Mouse (Mus musculus) cortical plate, adult 2 months (tissue): ENCODE results near the gene Prelid3b.

Experiments
- CTCF ChIP-seq: fragments of 200-500 bp; IDR thresholded peaks from 2 replicates; pipeline ENCODE4 v1.5.1; 2011; ENCODE audit warnings: mild to moderate bottlenecking, control low read depth, low read length; ENCODE audit not compliant: insufficient read depth; ENCODE audit errors: extremely low read depth
- POLR2A ChIP-seq: fragments of 200-500 bp; IDR thresholded peaks from 2 replicates; pipeline ENCODE4 v1.6.1; 2011; ENCODE audit warnings: mild to moderate bottlenecking, low read length, control low read depth; ENCODE audit not compliant: insufficient read depth; ENCODE audit errors: extremely low read depth

GRCm38 (mm10) chr2:174473550-174473927 lies 658 bp upstream of the Prelid3b start:
- TF ChIP-seq CTCF, result no peak
- no peak for TF ChIP-seq POLR2A
